Mouse (Mus musculus) midbrain, embryonic 16.5 days (tissue): ENCODE measurements around the gene Gm49340. TPM values are rescaled to one million over a fixed set of nuclear protein-coding genes. Genes with fewer than 3 reads are reported as not detected.
"Not testable (repeated sequence)": the region's sequence is repeated elsewhere in the genome, so short reads cannot be mapped to it uniquely, and the experiment has no call there.

Experiments used
- ATAC-seq: fragments of 200-750 bp; cut with Nextera tagmentation; 2 replicates; pipeline ENCODE4 v1.8.0; 2017; ENCODE audit warnings: moderate TSS enrichment
- H3K27ac ChIP-seq: fragments of 300-500 bp; sonication (generic); 2 replicates; pipeline ENCODE4 v1.5.1; 2014; ENCODE audit warnings: mild to moderate bottlenecking, low read length, mixed read lengths
- H3K27me3 ChIP-seq: fragments of 300-500 bp; sonication (generic); 2 replicates; pipeline ENCODE4 v1.6.1; 2014; ENCODE audit warnings: low read depth, low read length, mixed read lengths; ENCODE audit not compliant: control insufficient read depth, insufficient read depth
- H3K36me3 ChIP-seq: fragments of 300-500 bp; sonication (generic); 2 replicates; pipeline ENCODE4 v1.6.1; 2014; ENCODE audit warnings: mild to moderate bottlenecking, low read length, moderate library complexity, mixed read lengths; ENCODE audit not compliant: control insufficient read depth, insufficient read depth
- H3K4me1 ChIP-seq: fragments of 300-500 bp; sonication (generic); 2 replicates; pipeline ENCODE4 v1.6.1; 2014; ENCODE audit warnings: mild to moderate bottlenecking, low read length, mixed read lengths; ENCODE audit not compliant: control insufficient read depth, insufficient read depth
- H3K4me2 ChIP-seq: fragments of 300-500 bp; sonication (generic); 2 replicates; pipeline ENCODE4 v1.6.1; 2014; ENCODE audit warnings: mild to moderate bottlenecking, low read length, mixed read lengths
- H3K4me3 ChIP-seq: fragments of 300-500 bp; sonication (generic); 2 replicates; pipeline ENCODE4 v1.5.1; 2014; ENCODE audit warnings: low read depth, mild to moderate bottlenecking, low read length, moderate library complexity, mixed read lengths
- H3K9ac ChIP-seq: fragments of 300-500 bp; sonication (generic); 2 replicates; pipeline ENCODE4 v1.6.1; 2014; ENCODE audit warnings: low read depth, low read length, mixed read lengths
- H3K9me3 ChIP-seq: fragments of 300-500 bp; sonication (generic); replicated peaks from 2 replicates; pipeline ENCODE4 v1.6.1; 2014; ENCODE audit warnings: mild to moderate bottlenecking, low read length, mixed read lengths; ENCODE audit not compliant: control insufficient read depth, poor library complexity, severe bottlenecking
- WGBS: fragments of 180-500 bp; shearing (Covaris S2); extraction: QIAGEN DNeasy Blood & Tissue Kit; methylation state at CpG from one replicate; pipeline ENCODE4 v1.1.7; 2014; 5-methylcytosine and 5-hydroxymethylcytosine counted together
- polyA plus RNA-seq: library from polyadenylated mRNA; unstranded; fragments of >200 nt; fragmentation: Nextera tagmentation; extraction: Ambion mirVana; gene quantifications from 2 replicates; pipeline ENCODE4 v1.2.1, GENCODE M21; 2015

Gene Gm49340
- polyA plus RNA-seq, 1 experiment from 2014 or later = not detected

GRCm38 (mm10) chr11:73318581-73318980 lies 11.0 kb upstream of the Gm49340 start:
- not testable (repeated sequence) for H3K9me3 ChIP-seq, H3K4me3 ChIP-seq, H3K27me3 ChIP-seq, H3K4me2 ChIP-seq, H3K36me3 ChIP-seq, H3K9ac ChIP-seq, H3K4me1 ChIP-seq, H3K27ac ChIP-seq, ATAC-seq
- 80% methylated on average over 2 of the region's 2 CpGs for WGBS

GRCm38 (mm10) chr11:73321064-73321463 lies 8.5 kb upstream of the Gm49340 start:
- H3K27me3 ChIP-seq, H3K4me2 ChIP-seq, ATAC-seq, H3K4me1 ChIP-seq, H3K36me3 ChIP-seq, H3K9ac ChIP-seq, H3K27ac ChIP-seq, H3K9me3 ChIP-seq, H3K4me3 ChIP-seq: not testable (repeated sequence)
- WGBS = 94% methylated on average over 13 of the region's 13 CpGs

DNA sequence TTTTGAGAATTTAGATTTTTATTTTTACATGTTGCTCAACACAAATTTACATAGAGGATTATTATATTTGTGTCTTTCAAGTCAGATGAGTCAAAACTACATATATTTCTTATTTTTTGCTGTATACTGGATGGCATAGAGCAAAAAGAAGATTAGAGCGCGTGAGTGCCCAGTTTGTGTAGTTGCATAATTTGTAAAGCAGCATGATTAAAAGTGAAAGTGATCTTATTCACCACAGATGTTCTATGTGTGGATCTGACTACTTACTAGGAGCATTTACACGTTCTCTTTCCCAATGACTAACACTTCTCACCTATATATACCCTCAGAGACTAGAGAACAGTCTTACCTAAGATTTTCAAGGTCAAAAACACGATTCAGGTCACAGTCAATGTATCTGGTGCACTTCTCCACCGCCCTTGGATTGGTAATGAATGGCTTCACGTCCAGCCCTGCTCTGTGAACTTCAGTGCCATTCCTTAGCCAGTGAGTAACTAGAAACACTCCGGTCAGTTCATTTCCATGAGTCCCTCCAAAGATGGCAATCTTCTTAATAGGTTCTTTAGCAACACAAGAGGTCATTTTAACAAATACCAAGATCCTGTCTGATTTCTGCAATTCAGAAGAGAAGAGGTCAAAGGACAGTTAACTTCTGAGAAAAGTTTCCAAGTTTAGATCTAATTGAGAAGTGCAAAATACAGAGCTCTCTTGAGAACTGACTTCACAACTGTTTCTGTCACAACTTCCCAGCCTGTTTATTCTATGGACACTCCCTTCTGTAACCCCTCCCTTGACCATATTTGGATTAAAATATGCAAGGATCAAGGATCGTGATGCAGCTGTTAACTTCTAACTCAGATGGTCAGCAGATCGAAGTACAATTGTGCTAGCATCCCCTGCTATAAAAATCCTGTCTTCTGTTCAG lies 5.4 kb upstream of the Gm49340 start:
- H3K9ac ChIP-seq = no peak overlapping the region
- no peak for ATAC-seq
- no peaks in the 10 kb centered on the region for H3K4me1 ChIP-seq
- no peaks in the 10 kb centered on the region for H3K27me3 ChIP-seq
- no peak overlapping the region for H3K4me2 ChIP-seq
- H3K4me3 ChIP-seq = no peak overlapping the region
- H3K9me3 ChIP-seq = no peaks in the 10 kb centered on the region
- no peaks in the 10 kb centered on the region for H3K36me3 ChIP-seq
- H3K27ac ChIP-seq = no peak overlapping the region
- 76% methylated on average over 9 of the region's 9 CpGs for WGBS

DNA sequence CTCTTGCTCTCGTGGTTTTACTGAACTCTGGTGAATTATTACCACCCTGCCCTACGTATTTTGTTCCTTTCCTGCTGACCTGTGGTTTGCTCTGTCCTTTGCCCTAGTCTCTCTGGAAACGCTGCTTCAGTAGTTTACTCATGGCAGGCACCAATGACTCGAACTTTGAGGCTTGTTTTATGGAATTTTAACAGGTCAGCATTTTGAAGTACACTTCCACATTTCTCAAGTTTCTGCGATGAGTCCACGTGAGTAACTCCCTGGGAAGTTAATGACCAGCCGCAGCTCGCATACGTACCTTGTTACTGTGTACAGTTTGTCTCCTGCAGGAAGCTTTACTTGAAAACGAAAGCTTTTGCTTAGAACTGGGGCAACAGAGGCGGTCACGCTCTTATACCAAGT lies 3.1 kb upstream of the Gm49340 start:
- no peaks in the 10 kb centered on the region for H3K27me3 ChIP-seq
- no peak overlapping the region for H3K27ac ChIP-seq
- no peak for ATAC-seq
- H3K9ac ChIP-seq = no peak overlapping the region
- H3K4me3 ChIP-seq = no peak overlapping the region
- H3K9me3 ChIP-seq = no peaks in the 10 kb centered on the region
- 67% methylated on average over 12 of the region's 12 CpGs for WGBS
- no peak overlapping the region for H3K4me2 ChIP-seq
- H3K36me3 ChIP-seq = no peaks in the 10 kb centered on the region
- H3K4me1 ChIP-seq = no peaks in the 10 kb centered on the region

DNA sequence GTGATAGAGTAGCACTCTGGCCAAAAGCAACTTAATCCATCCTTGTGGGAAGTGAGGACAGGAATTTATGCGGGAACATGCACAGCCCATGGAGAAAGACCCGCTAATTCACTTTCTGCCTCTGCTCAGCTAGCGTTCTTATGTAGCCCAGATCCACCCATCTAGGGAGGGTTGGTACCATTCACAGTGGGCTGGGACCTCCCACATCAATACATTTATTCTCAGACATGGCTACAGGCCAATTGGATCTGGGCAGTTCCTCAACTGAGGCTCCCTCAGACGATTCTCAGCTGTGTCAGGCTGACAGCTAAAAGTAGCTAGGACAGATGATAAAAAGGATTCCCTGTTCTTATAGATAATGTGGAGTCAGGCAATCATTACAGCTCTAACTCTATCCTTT lies 2.2 kb upstream of the Gm49340 start:
- no peaks in the 10 kb centered on the region for H3K4me1 ChIP-seq
- WGBS = 67% methylated on average over 4 of the region's 4 CpGs
- H3K4me2 ChIP-seq = no peak overlapping the region
- H3K36me3 ChIP-seq = no peaks in the 10 kb centered on the region
- no peak overlapping the region for H3K4me3 ChIP-seq
- no peaks in the 10 kb centered on the region for H3K27me3 ChIP-seq
- H3K27ac ChIP-seq = no peak overlapping the region
- H3K9ac ChIP-seq = no peak overlapping the region
- no peak for ATAC-seq
- no peaks in the 10 kb centered on the region for H3K9me3 ChIP-seq

GRCm38 (mm10) chr11:73333357-73333756 lies 3.8 kb downstream of the Gm49340 start:
- Histone ChIP-seq H3K4me3 (no peak overlapping the region), H3K27me3 (no peaks in the 10 kb centered on the region), H3K9me3 (no peaks in the 10 kb centered on the region), H3K4me1 (no peaks in the 10 kb centered on the region), H3K4me2 (no peak overlapping the region), H3K27ac (no peak overlapping the region), H3K9ac (no peak overlapping the region), H3K36me3 (no peaks in the 10 kb centered on the region)
- no peak for ATAC-seq
- 57% methylated on average over 2 of the region's 2 CpGs for WGBS

GRCm38 (mm10) chr11:73336919-73337318 lies 7.4 kb downstream of the Gm49340 start:
- no peak overlapping the region for H3K9ac ChIP-seq
- 85% methylated on average over 4 of the region's 4 CpGs for WGBS
- H3K9me3 ChIP-seq = no peaks in the 10 kb centered on the region

GRCm38 (mm10) chr11:73350483-73350882 lies 20.9 kb downstream of the Gm49340 start, which contains the start of gene Olfr20:
TSS of gene Olfr20 (plus strand) at chr11:73350783.
- no peak within 1 kb of the TSS for H3K4me3 ChIP-seq
- no peak for ATAC-seq
- H3K9me3 ChIP-seq = no peaks in the 10 kb centered on the region
- H3K4me1 ChIP-seq = no peaks in the 10 kb centered on the region
- 47% methylated on average over 3 of the region's 3 CpGs for WGBS
- no peaks in the 10 kb centered on the region for H3K27me3 ChIP-seq
- H3K9ac ChIP-seq = no peak within 1 kb of the TSS
- no peak within 1 kb of the TSS for H3K27ac ChIP-seq
- H3K36me3 ChIP-seq = no peaks in the 10 kb centered on the region
- no peak within 1 kb of the TSS for H3K4me2 ChIP-seq

More at GRCm38 (mm10) chr11:73336919-73337318, 7.4 kb downstream of the Gm49340 start:
- no peak for ATAC-seq
- Histone ChIP-seq H3K4me1 (no peaks in the 10 kb centered on the region), H3K4me3 (no peak overlapping the region), H3K36me3 (no peaks in the 10 kb centered on the region), H3K27ac (no peak overlapping the region), H3K4me2 (no peak overlapping the region), H3K27me3 (no peaks in the 10 kb centered on the region)

GRCm38 (mm10) chr11:73370946-73371345 lies 41.4 kb downstream of the Gm49340 start, which contains the start of gene Olfr376:
TSS of gene Olfr376 (plus strand) at chr11:73371246.
- Histone ChIP-seq H3K36me3 (no peaks in the 10 kb centered on the region), H3K9me3 (no peaks in the 10 kb centered on the region), H3K27me3 (no peaks in the 10 kb centered on the region), H3K4me1 (no peaks in the 10 kb centered on the region), H3K27ac (no peak within 1 kb of the TSS), H3K9ac (no peak within 1 kb of the TSS), H3K4me3 (no peak within 1 kb of the TSS), H3K4me2 (no peak within 1 kb of the TSS)
- 93% methylated on average over 2 of the region's 2 CpGs for WGBS
- no peak for ATAC-seq
